Mouse (Mus musculus) induced T-regulatory cell, adult 2 months (primary cell): ENCODE data around the gene Mtor.

Source experiments
- DNase-seq: peaks from one replicate; pipeline ENCODE4 v3.0.0-alpha.2; 2012; ENCODE audit warnings: low read depth

Mtor gene

DNA sequence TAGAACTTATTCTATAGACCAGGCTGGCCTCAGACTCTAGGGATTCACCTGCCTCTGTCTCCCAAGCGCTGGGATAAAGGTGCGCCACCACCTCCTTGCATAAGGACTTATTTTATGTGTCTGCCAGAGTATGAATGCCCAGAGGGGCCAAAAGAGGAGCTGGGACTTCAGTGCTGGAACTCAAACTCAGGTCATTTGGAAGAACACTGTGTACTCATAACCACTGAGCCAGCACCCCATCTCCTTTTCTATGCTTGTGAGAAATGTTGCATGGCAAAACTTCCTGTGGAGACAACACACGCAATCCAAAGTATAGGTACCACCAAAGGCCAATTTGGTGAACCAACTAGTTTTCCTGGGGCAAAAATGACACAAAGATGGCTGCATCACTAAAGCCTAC is 148.3 kb downstream of the Mtor start:
- DNase-seq: no peak

DNA sequence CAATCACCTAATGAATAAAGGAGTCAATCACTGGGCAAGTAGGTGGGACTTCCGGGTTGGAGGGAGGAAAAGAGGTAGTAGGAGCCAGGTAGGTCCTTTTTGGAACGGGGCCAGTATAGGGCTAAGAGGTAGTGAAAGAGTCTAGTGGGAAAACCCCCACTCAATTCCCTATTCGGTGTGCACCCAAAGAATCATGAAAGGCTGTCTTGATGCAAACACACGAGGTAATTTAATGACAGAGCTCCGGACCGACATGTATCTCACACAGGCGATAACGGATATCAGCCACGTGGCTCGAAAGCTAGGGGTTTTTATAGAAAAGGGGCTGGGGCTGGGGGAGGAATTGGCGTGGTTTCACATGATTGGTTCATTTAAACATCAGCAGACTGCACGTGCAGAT is 150.4 kb downstream of the Mtor start:
- DNase-seq: no peak

DNA sequence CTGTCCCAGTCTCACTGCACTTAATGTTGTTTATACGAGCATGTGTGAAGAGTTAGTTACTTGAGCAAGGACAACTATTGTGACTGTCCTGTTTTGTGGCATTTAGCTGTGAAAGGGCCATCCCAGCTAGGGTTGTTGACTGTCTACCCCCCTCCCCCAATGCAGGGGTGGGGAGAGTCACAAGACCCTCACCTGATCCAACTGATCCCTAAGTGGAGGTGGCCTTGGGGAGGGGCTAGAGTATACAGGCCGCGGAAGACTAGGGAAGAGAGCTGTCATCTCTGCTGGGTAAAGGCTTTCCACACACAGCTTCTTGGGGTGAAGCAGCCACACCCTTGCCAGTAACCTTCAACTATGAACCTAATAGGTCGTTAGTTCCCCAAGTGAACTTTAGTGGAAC is 151.9 kb downstream of the Mtor start:
- no peak for DNase-seq

DNA sequence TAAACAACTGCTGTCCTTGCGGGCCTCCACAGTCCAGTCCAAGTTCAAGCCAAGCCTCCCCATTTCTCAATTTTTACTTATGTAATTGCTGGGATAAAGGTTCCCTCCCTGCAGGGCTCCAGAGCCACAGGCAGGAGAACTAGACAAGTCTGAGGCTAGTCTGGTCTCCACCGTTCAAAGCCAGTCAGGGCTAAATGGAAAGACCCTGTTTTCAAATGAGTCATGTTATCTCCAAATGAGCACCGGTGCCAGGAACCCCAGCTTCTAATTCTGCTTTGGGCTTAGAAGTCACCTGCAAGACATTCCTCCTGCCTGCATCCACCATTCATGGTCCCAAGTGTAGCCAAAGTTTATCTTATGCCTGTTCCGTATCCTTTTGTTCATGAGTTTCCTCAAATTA is 153.5 kb downstream of the Mtor start:
- DNase-seq: no peak

DNA sequence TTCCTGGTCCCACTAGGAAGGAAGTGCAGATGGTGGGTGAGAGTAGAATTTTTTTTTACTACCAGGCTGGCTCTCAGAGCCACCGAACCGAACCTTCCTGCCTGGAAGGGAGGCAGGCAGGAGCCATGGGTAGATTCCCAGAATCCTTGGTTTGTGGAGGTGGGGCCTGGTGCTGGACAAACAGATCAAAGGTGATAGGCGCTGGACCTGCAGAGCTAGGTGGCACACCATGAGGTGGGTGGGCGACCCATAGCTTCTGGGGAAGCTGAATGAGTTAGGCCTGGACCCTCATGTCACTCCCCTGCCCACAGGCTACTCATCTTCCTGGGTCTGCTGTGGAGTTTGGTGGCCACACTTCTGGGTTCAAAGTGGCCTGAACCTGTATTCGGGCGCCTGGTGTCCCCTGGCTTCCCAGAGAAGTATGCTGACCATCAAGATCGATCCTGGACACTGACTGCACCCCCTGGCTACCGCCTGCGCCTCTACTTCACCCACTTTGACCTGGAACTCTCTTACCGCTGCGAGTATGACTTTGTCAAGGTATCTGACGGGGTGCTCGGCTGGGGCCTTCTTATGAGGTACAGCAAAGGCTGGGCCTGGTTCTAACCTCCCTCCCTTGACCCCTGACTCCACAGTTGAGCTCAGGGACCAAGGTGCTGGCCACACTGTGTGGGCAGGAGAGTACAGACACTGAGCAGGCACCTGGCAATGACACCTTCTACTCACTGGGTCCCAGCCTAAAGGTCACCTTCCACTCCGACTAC is 154.1 kb downstream of the Mtor start, which contains the start of gene Masp2:
Gene Masp2, plus strand, starts transcription at position 198 of the 764 bp plus-strand sequence.
- DNase-seq: no peak

DNA sequence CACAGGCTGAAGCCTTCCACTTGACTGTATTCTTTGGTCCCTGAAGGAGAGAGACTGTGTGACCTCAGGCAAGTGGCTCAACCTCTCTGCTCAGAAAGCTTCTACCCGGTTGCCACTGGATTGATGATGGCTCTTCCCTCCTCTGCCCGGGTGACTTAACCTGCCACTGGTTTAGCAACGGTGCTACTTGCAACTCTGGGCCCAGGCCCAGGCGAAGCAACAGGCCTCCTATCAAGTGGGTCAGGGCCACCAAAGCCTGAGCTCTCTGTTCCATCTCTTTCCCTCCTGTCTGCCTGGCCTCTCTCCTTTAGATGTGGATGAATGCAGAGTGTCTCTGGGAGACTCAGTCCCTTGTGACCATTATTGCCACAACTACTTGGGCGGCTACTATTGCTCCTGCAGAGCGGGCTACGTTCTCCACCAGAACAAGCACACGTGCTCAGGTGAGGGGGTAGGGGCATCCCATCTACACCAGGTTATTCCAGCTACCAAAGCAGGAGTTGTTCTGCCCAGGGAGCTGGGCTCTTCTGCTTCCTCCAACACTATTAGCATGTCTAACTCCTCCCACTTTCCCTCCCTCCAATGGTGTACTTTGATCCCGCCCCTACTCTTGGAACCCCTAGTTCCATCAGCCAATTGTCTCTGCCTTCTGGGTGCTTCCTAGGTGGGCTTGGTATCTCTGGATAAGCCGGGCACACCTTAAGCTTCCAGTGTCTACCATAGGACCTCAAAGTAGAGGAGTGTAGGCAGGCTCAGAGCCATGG is 155.1 kb downstream of the Mtor start:
- DNase-seq: no peak

DNA sequence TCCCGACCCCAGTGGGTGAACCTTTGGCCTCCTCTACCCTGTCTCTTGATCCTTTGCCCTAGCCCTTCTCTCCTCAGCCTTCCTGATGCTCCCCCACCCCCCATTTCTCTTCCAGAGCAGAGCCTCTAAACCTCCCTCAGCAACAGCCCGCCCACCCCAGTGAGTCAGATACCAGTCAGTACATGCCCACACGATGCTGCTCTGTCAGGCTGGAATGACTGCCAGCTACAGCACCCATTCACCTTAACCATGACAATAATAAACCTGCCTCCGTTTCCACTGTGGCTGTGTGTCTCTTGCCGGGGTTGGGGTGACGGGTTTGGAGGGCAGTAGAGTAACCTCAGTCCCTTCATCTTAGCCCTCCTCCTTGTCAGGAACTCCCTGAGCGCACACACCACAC is 155.7 kb downstream of the Mtor start:
- no peak for DNase-seq

DNA sequence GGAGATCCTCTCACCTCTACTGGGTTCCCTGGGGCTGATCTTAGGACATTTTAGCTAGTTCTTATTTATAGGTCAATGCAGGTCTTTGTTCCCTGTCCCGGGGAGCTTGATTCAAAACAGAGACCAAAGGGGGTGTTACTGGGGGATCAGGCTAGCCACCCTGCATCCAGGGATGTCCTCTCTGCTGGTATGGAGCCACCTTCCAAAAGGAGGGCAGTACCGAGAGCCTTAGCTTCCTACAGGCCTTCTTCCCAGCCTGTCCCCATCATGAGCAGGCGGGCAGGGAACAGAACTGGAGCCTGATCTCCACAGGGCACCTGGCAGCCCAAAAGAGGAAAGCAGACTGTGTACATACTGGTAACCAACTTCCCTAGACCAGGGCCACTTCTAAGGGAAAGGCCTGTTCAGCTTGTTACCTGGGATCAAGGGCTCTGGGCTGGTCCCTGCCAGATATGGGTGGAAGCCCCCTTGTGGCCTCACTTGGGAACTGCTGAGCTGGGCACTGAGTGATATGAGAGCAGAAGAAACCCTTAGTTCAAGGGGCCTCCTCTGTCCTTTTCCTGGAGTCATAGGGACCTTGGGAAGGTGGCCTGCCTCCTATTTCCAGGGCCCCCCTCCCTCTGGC is 156.2 kb downstream of the Mtor start:
- peak; percentile 77 for DNase-seq
